Mouse (Mus musculus) embryonic facial prominence, embryonic 14.5 days (tissue): ENCODE results near the gene Nes. TPM values are rescaled to one million over a fixed set of nuclear protein-coding genes. Genes with fewer than 3 reads are reported as not detected.

Source experiments
- ATAC-seq: fragments of 200-750 bp; cut with Nextera tagmentation; 2 replicates; pipeline ENCODE4 v1.8.0; 2017; ENCODE audit warnings: low read depth, moderate number of reproducible peaks, moderate TSS enrichment
- DNase-seq: peaks from one replicate; pipeline ENCODE4 v3.0.0-alpha.2; 2015; ENCODE audit warnings: low spot score
- H3K27ac ChIP-seq: fragments of 300-500 bp; sonication (generic); replicated peaks from 2 replicates; pipeline ENCODE4 v1.5.1; 2014; ENCODE audit warnings: low read depth, mild to moderate bottlenecking, low read length, moderate library complexity
- H3K27me3 ChIP-seq: fragments of 300-500 bp; sonication (generic); replicated peaks from 2 replicates; pipeline ENCODE4 v1.6.1; 2014; ENCODE audit warnings: low read length; ENCODE audit not compliant: control insufficient read depth, insufficient read depth
- H3K36me3 ChIP-seq: fragments of 300-500 bp; sonication (generic); 2 replicates; pipeline ENCODE4 v1.6.1; 2014; ENCODE audit warnings: low read length, mixed read lengths; ENCODE audit not compliant: control insufficient read depth, insufficient read depth
- H3K4me1 ChIP-seq: fragments of 300-500 bp; sonication (generic); 2 replicates; pipeline ENCODE4 v1.6.1; 2014; ENCODE audit warnings: antibody characterized with exemption, low read length; ENCODE audit not compliant: control insufficient read depth, insufficient read depth
- H3K4me2 ChIP-seq: fragments of 300-500 bp; sonication (generic); 2 replicates; pipeline ENCODE4 v1.6.1; 2014; ENCODE audit warnings: low read depth, mild to moderate bottlenecking, low read length, moderate library complexity, mixed read lengths
- H3K4me3 ChIP-seq: fragments of 300-500 bp; sonication (generic); 2 replicates; pipeline ENCODE4 v1.5.1; 2014; ENCODE audit warnings: low read depth, mild to moderate bottlenecking, low read length
- H3K9ac ChIP-seq: fragments of 300-500 bp; sonication (generic); 2 replicates; pipeline ENCODE4 v1.6.1; 2014; ENCODE audit warnings: low read depth, mild to moderate bottlenecking, low read length, moderate library complexity, mixed read lengths
- H3K9me3 ChIP-seq: fragments of 300-500 bp; sonication (generic); 2 replicates; pipeline ENCODE4 v1.6.1; 2016; ENCODE audit warnings: low read length; ENCODE audit not compliant: control insufficient read depth
- WGBS: fragments of 180-500 bp; shearing (Covaris S2); extraction: QIAGEN DNeasy Blood & Tissue Kit; methylation state at CpG from one replicate; pipeline ENCODE4 v1.1.7; 2014; 5-methylcytosine and 5-hydroxymethylcytosine counted together
- polyA plus RNA-seq: library from polyadenylated mRNA; unstranded; fragments of >200 nt; fragmentation: Nextera tagmentation; extraction: Ambion mirVana; gene quantifications from 2 replicates; pipeline ENCODE4 v1.2.1, GENCODE M21; 2014

Nes gene
- polyA plus RNA-seq, 1 experiment from 2014 or later, result 40.5 TPM

DNA sequence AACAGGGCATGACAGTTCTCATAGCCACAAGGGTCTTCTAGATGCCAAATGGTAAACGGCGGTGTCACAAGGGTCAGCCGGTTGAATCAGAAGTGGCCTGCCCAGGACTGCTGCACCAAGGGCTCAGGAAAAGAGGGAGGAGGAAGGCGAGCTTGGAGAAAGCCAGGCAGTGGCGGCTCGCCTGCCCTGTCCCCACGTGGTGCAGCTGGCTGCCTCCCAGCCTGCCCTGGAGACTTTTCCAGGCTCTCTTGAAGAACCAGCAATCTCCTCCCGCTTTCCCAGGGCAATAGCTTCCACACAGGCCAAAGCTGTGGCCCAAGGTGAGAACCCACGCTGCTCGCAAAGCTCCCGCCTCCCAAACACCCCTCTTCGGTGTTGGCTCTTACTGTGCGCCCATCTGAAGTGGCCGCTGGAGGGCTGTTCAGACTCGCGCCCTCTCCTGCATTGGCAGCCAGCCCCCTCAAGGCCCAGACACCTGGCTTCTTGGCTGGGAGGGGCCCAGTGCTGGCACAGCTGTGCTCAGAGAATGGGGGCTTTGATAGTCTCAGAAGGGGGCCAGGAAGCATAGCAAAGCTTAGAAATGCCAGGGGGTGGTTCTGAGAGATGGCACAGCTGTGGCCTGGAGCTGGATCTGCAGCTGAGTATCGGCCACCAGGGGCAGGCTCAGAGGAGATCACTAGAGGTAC, 31.6 kb downstream of the Nes start:
- DNase-seq (peak; percentile 9), ATAC-seq (peak; percentile 56)
- peaks cover 72% of the 10 kb centered on the region for H3K27me3 ChIP-seq
- H3K4me1 ChIP-seq, result peaks cover 9% of the 10 kb centered on the region; the same call in 1 of the 2 replicates
- H3K4me2 ChIP-seq, result no peak overlapping the region
- H3K9me3 ChIP-seq, result 0 out of 2 replicates have a peak, but pooled peaks cover 8% of the 10 kb centered on the region
- no peak overlapping the region for H3K9ac ChIP-seq
- 7% methylated on average over 13 of the region's 17 CpGs for WGBS
- H3K36me3 ChIP-seq, result no peaks in the 10 kb centered on the region
- no peak overlapping the region for H3K4me3 ChIP-seq
- no peak overlapping the region for H3K27ac ChIP-seq

DNA sequence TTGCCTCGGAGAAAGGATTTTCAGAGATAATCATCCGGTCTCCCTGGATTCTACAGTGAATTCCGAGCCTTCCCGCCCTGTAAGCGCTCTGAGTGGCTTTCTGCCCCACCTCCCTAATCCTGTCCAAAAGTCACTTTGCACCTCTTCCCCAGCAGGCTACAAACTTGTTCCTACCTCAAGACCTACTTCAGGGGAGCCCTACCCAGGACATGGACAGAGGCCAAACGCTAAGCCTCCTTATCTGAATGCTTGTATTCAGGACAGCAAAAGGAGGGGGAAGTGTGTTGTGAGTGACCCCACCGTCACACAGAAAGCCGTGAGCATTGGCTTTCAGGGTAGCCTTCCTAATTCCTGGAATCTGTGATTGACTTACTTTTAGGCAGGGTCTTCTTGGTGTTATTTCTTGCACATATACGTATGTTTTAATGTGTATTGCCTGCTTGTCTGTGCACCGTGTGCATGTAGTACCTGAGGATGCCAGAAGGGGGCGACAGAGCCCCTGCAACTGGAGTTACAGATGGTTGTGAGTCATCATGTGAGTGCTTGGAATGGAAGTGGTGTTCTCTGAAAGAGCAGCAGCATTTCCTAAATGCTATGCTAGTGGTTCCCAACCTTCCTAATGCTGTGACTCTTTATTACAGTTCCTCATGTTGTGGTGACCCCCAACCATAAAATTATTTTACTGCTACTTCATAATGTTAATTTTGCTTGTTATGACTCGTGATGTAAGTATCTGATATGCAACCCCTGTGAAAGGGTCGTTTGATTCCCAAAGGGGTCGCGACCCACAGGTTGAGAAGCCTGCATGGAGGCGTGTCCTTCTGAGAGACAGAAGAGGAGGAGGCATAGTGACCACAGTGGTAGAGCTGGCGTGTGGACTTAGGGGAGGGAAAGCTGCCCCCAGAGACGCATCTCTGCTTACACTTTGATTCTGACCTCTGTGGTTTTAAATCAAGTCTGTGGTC, 35.2 kb downstream of the Nes start:
- 0 out of 2 replicates have a peak, but pooled peaks cover 8% of the 10 kb centered on the region for H3K9me3 ChIP-seq
- H3K4me3 ChIP-seq, result no peak overlapping the region
- H3K9ac ChIP-seq, result no peak overlapping the region
- DNase-seq, result no peak
- H3K27me3 ChIP-seq, result peaks cover 35% of the 10 kb centered on the region
- H3K27ac ChIP-seq, result no peak overlapping the region
- WGBS, result 71% methylated on average over 18 of the region's 18 CpGs
- no peak for ATAC-seq
- H3K4me2 ChIP-seq, result no peak overlapping the region
- no peaks in the 10 kb centered on the region for H3K4me1 ChIP-seq
- H3K36me3 ChIP-seq, result no peaks in the 10 kb centered on the region

DNA sequence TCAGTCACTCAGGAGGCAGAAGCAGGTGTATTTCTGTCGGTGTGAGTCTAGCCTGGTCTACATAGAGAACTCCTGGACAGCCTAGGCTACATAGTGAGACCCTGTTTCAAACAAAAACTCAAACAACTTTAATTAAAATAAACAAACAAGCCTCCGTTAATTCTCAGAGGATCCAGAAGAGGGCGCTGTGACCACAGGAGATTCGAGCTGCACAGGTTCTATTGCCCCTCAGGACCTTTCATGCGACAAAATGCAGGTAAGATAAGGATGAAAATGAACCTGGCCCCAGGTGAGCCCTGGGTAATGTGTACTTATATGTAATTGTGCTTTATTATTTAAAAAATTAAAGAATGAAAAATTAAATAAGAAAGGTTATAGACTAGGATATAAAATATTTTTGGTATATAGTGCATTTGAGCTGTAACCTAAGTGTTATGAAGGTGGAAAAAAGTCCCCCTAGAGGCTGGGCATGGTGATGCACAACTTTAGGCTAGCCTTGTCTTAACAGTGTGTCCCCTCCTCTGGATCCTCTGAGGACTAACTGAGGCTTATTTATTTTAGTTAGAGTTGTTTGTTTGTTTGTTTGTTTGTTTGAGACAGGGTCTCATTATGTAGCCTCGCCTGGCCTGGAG, 39.9 kb downstream of the Nes start:
- ATAC-seq (no peak), DNase-seq (no peak)
- no peaks in the 10 kb centered on the region for H3K4me1 ChIP-seq
- no peak overlapping the region for H3K27ac ChIP-seq
- H3K9me3 ChIP-seq, result 0 out of 2 replicates have a peak, but pooled peaks cover 8% of the 10 kb centered on the region
- no peak overlapping the region for H3K9ac ChIP-seq
- H3K4me2 ChIP-seq, result no peak overlapping the region
- no peaks in the 10 kb centered on the region for H3K36me3 ChIP-seq
- no peak overlapping the region for H3K4me3 ChIP-seq
- WGBS, result 10% methylated on average over 6 of the region's 6 CpGs
- H3K27me3 ChIP-seq, result no peaks in the 10 kb centered on the region; the same call in 1 of the 2 replicates

- Histone ChIP-seq H3K27me3 (peaks cover 78% of the 10 kb centered on the region), H3K36me3 (no peaks in the 10 kb centered on the region), H3K4me2 (peak overlapping the region; percentile 97), H3K9ac (peak overlapping the region; percentile 49; the same call in 1 of the 2 replicates), H3K4me3 (peak overlapping the region; percentile 52), H3K9me3 (0 out of 2 replicates have a peak, but pooled peaks cover 4% of the 10 kb centered on the region), H3K27ac (no peak overlapping the region), H3K4me1 (peaks cover 13% of the 10 kb centered on the region)
- ATAC-seq, result peak; percentile 89
- peak; percentile 88 for DNase-seq
- WGBS, result under 1% methylated on average over 47 of the region's 66 CpGs
These were observed 51.7 kb downstream of the Nes start for GRCm38 (mm10) chr3:88022322-88023191.

DNA sequence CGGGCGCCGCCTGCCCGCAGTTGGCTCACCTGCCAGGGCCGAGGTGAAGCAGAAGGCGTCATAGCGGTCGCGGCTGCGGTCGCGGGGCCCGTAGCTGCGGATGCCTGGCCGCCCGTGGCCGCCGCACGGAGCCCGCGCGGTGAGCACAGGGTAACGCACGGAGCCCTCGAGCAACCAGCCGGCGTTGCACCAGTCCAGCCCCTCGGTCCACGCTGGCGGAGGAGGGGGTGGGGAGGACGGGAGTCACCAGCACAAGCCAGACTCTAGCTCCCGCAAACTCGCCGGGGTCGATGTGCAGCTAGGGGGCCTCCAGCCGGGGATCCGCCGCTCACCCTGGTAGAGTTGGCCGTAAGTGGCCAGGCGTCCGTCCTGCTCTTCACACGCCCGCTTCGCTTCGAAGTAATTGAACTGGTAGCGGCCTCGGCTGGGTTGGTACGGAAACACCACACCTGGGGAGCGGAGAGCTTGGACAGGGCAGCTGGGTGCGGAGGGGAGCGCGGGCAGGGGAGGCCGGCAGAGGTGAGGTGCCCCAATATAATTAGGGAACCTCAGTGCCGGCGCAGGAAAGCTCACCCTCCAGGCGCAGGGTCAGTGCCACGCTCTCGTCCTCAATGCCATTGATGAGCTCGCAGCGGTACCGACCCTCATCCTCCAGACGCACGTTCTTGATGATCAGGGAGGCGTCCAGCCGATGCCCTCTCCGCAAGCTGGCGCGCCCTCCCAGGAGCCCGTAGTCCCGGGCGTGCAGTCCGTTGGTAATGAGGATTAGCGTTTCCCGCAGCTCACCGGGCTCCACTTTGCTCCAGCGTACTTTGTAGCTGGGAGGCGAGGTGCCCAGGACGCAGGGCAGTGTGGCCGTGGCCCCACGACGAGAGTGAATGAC, 52.6 kb downstream of the Nes start:
- peaks cover 78% of the 10 kb centered on the region for H3K27me3 ChIP-seq
- ATAC-seq, result peak; percentile 70
- WGBS, result under 1% methylated on average over 47 of the region's 81 CpGs
- H3K36me3 ChIP-seq, result no peaks in the 10 kb centered on the region
- H3K9ac ChIP-seq, result peak overlapping the region; percentile 49; the same call in 1 of the 2 replicates
- peaks cover 10% of the 10 kb centered on the region for H3K9me3 ChIP-seq
- peak overlapping the region; percentile 52 for H3K4me3 ChIP-seq
- H3K27ac ChIP-seq, result no peak overlapping the region
- H3K4me2 ChIP-seq, result peak overlapping the region; percentile 97
- H3K4me1 ChIP-seq, result peaks cover 13% of the 10 kb centered on the region
- no peak for DNase-seq

GRCm38 (mm10) chr3:88026823-88027222, 55.9 kb downstream of the Nes start:
- Histone ChIP-seq H3K4me1 (peaks cover 13% of the 10 kb centered on the region), H3K9ac (no peak overlapping the region), H3K27ac (no peak overlapping the region), H3K4me2 (no peak overlapping the region), H3K36me3 (no peaks in the 10 kb centered on the region), H3K27me3 (peaks cover 72% of the 10 kb centered on the region), H3K9me3 (peaks cover 10% of the 10 kb centered on the region), H3K4me3 (no peak overlapping the region)
- WGBS, result 53% methylated on average over 7 of the region's 7 CpGs
- no peak for DNase-seq
- ATAC-seq, result no peak

DNA sequence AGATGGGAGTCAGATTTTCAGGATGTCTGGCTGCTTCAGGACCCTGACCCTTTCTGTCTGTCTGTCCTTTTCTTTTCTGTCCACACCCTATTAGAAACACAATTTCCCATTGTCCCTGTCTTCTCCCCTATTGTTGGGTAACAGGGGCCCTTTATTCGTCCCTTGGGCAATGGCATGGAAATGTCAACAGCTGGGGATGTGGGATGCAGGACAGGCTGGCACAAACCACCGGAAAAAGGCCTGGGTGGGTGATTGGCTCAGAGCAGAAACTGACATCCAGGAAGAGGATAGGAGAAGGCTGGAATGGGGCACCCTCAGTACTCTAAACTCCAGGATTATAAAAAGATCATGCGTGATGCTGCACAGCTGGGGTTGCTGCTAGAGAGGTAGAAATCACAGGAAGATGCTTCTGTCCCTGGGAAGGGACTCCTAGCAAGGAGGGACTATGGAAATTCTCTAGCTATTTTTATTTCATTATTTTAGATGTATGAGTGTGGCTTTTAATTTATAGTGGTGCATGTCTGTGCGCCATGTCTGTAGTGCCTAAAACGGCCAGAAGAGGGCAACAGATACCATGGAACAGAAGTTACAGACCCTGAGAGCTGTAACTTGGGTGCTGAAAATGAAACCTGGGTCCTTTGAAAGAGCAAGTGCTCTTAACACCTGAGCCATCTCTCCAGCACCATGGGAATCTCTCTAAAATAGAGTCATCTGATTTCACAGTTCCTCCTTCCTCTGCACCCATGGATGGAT, 56.7 kb downstream of the Nes start, which contains the start of gene Hapln2:
Gene Hapln2 (minus strand): TSS at position 150 of the 753 bp plus-strand sequence.
- Histone ChIP-seq H3K36me3 (no peaks in the 10 kb centered on the region), H3K4me1 (peaks cover 9% of the 10 kb centered on the region), H3K4me3 (no peak within 1 kb of the TSS), H3K27ac (no peak within 1 kb of the TSS), H3K9ac (no peak within 1 kb of the TSS), H3K9me3 (peaks cover 10% of the 10 kb centered on the region), H3K4me2 (no peak within 1 kb of the TSS), H3K27me3 (peaks cover 68% of the 10 kb centered on the region)
- DNase-seq, result no peak
- no peak for ATAC-seq
- 44% methylated on average over 5 of the region's 5 CpGs for WGBS
